Mouse (Mus musculus) hindbrain, embryonic 10.5 days (tissue): ENCODE measurements at regions not wholly inside any gene's neighbourhood (a gene's known extent, or its start where the extent isn't known, plus 50 kb on each side); places are given as distances from the start of the nearest gene placed in this dataset.

Source experiments
- DNase-seq: peaks from one replicate; pipeline ENCODE4 v3.0.0-alpha.2; 2017; ENCODE audit warnings: low spot score
- H3K27ac ChIP-seq: fragments of 300-500 bp; sonication (generic); 2 replicates; pipeline ENCODE4 v1.5.1; 2016; ENCODE audit warnings: mild to moderate bottlenecking, moderate library complexity
- H3K27me3 ChIP-seq: fragments of 300-500 bp; sonication (generic); 2 replicates; pipeline ENCODE4 v1.6.1; 2016; ENCODE audit warnings: mild to moderate bottlenecking; ENCODE audit not compliant: poor library complexity, insufficient read depth, severe bottlenecking
- H3K36me3 ChIP-seq: fragments of 300-500 bp; sonication (generic); 2 replicates; pipeline ENCODE4 v1.6.1; 2016; ENCODE audit warnings: mild to moderate bottlenecking, moderate library complexity
- H3K4me1 ChIP-seq: fragments of 300-500 bp; sonication (generic); replicated peaks from 2 replicates; pipeline ENCODE4 v1.6.1; 2016; ENCODE audit warnings: mild to moderate bottlenecking
- H3K4me3 ChIP-seq: fragments of 300-500 bp; sonication (generic); 2 replicates; pipeline ENCODE4 v1.5.1; 2016; ENCODE audit warnings: mild to moderate bottlenecking, moderate library complexity
- H3K9me3 ChIP-seq: fragments of 300-500 bp; sonication (generic); 2 replicates; pipeline ENCODE4 v1.6.1; 2016; ENCODE audit warnings: mild to moderate bottlenecking, moderate library complexity
- WGBS: fragments of 180-500 bp; shearing (Covaris S2); methylation state at CpG from one replicate; pipeline ENCODE4 v1.1.7; 2016; 5-methylcytosine and 5-hydroxymethylcytosine counted together

DNA sequence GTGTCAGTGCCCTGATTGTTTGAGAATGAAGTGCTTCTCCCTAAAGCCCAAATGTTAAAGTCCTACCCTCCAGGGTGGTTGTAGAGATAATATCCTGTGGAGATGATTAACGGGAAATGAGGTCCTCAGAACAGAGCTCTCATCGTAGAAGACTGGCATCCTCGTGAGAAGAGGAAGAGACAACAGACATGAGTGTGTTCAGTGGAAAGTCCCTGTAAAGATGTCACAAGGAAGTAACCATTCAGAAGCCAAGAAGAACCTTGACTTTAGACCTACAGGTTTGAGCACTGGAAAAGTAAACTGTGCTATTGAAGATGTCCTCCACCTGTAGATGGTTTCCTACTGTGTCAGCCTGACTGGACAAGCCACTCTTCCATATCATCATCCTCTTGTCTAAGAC is 155.1 kb upstream of the Trib2 start:
- DNase-seq = no peak
- Histone ChIP-seq H3K27ac (no peak overlapping the region), H3K4me1 (no peaks in the 10 kb centered on the region), H3K9me3 (no peaks in the 10 kb centered on the region), H3K4me3 (no peak overlapping the region), H3K36me3 (no peaks in the 10 kb centered on the region), H3K27me3 (no peaks in the 10 kb centered on the region)
- WGBS = 89% methylated on average over 3 of the region's 3 CpGs

DNA sequence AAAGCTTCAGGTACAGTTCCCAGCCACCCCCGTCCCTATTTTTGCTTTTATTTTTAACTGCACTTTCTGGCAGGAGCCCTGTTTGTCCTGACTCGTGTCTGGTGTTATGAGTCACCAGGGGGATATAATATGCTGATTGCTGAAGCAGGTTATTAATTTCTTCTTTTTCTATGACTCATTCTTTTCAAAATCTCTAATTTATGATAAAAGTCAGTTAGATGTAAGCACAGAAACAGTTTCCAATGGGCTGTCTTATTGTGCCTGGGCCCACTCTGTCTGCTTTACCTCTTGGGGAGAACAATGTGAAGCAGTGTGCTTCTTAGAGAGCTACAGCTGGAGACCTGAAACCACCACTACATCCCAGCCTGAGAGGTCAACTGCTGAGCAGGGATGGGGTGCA is 153.5 kb upstream of the Trib2 start:
- 83% methylated on average over 2 of the region's 2 CpGs for WGBS

DNA sequence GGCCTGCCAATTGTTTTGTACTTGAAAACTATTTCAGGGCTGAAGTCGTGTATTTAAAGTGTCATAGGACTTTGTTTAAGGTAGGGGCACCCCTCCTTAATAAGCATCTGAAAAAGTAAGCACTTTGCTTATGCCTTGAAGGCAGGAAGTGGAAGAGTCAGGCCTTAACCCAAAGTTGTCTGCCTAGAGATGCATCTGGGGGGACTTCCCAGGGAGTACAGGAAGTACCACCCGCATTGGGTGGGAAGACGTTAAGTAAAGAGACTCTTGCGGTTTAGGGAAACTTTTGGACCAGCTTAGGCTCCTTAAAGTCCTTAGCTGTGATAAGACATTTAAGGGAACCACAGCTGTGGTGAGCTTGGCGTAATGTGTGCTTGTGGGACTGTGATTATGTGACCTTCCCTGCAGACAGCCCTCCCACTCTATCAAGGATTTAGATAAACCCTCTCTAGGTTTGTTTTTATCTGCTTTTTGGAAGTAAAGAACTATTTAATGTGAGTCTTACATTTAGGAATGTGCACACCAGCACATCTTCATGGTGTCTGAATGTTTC is 150.9 kb upstream of the Trib2 start:
- Histone ChIP-seq H3K4me3 (no peak overlapping the region), H3K27ac (no peak overlapping the region), H3K36me3 (no peaks in the 10 kb centered on the region), H3K4me1 (no peaks in the 10 kb centered on the region), H3K27me3 (no peaks in the 10 kb centered on the region), H3K9me3 (no peaks in the 10 kb centered on the region)
- no peak for DNase-seq
- WGBS = 72% methylated on average over 5 of the region's 5 CpGs

More for the DNA sequence above, 153.5 kb upstream of the Trib2 start:
- Histone ChIP-seq H3K27me3 (no peaks in the 10 kb centered on the region), H3K27ac (no peak overlapping the region), H3K36me3 (no peaks in the 10 kb centered on the region), H3K4me3 (no peak overlapping the region), H3K4me1 (no peaks in the 10 kb centered on the region), H3K9me3 (no peaks in the 10 kb centered on the region)
- DNase-seq = no peak

DNA sequence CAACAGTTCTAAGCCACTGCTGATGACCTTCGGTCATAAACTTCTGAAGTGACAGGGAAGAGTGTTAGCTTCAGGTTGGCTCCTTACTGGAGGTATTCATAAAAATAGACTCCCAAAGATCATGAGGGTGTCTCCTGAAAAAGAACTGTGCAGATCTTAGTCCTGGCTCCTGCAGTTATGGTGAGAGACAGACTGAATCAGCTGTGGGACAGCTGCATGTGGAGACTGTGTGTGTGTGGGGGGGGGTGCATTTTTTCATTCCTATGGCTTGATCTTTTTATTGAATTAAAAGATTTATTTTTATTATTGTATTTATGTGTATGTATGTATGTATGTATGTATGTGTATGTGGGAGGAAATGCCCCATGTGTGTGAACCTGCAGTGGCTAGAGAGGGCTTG is 149.9 kb upstream of the Trib2 start:
- WGBS = 89% methylated on average over 1 of the region's 1 CpGs
- Histone ChIP-seq H3K4me1 (no peaks in the 10 kb centered on the region), H3K27me3 (no peaks in the 10 kb centered on the region), H3K9me3 (no peaks in the 10 kb centered on the region), H3K27ac (no peak overlapping the region), H3K4me3 (no peak overlapping the region), H3K36me3 (no peaks in the 10 kb centered on the region)
- DNase-seq = no peak

DNA sequence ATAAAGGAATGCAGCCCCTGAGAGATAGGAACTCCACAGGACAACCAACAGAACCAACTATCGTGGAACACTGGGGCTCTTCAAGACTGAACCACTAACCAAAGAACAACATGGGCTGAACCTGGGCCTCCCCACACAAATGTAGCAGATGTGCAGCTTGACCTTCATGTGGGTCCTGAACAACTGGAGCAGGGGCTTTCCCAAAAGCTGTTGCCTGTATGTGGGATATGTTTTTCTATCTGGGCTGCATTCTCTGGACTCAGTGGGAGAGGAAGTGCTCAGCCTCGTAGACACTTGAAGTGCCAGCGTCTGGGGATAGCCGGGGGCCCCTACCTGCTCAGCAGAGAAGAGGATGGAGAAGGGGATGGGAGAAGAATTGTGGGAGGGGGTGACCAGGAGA is 149.2 kb upstream of the Trib2 start:
- Histone ChIP-seq H3K27me3 (no peaks in the 10 kb centered on the region), H3K36me3 (no peaks in the 10 kb centered on the region), H3K27ac (no peak overlapping the region), H3K4me3 (no peak overlapping the region), H3K9me3 (no peaks in the 10 kb centered on the region), H3K4me1 (no peaks in the 10 kb centered on the region)
- 90% methylated on average over 4 of the region's 4 CpGs for WGBS
- DNase-seq = no peak

DNA sequence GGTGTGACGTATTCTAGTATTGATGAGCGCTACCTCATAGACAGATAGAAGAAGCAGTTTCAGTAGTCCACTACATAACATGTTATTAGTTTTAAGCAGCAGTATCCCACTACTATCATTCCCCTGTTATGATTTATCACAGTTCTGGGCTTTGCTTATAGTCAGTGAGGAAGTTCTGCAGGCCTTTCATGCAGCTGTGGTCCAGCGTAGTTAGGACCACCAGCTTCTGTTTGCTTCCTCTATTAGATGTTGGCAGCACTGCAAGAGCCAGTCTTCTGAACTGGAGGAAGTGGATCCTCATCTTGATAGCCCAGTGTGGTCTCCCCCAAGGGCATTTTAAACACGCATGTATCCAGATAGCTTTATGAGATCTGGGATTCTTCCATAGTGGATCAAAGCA is 147.4 kb upstream of the Trib2 start:
- H3K4me3 ChIP-seq = no peak overlapping the region
- H3K27ac ChIP-seq = no peak overlapping the region
- no peaks in the 10 kb centered on the region for H3K4me1 ChIP-seq
- no peak for DNase-seq
- no peaks in the 10 kb centered on the region for H3K36me3 ChIP-seq
- WGBS = 87% methylated on average over 4 of the region's 4 CpGs
- no peaks in the 10 kb centered on the region for H3K27me3 ChIP-seq
- no peaks in the 10 kb centered on the region for H3K9me3 ChIP-seq

DNA sequence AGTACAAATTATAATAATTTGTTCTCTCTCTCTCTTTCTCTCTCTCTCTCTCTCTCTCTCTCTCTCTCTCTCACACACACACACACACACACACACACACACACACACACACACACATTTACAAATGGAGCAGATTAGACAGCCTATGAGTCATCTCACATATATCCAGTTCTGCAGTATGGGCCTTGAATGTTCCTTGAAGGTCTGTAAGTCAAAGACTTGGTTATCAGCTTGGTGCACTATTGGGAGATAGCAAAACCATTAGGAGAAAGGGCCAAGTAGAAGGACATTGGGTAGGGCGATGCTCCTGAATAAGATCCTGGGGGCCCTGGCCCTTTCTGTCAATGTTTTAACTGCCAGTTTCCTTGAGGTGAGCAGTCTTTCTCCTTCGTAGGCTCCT is 145.1 kb upstream of the Trib2 start:
- no peak overlapping the region for H3K4me3 ChIP-seq
- WGBS = 90% methylated on average over 2 of the region's 2 CpGs
- no peak overlapping the region for H3K27ac ChIP-seq
- no peaks in the 10 kb centered on the region for H3K9me3 ChIP-seq
- DNase-seq = no peak
- no peaks in the 10 kb centered on the region for H3K4me1 ChIP-seq
- no peaks in the 10 kb centered on the region for H3K27me3 ChIP-seq
- no peaks in the 10 kb centered on the region for H3K36me3 ChIP-seq

DNA sequence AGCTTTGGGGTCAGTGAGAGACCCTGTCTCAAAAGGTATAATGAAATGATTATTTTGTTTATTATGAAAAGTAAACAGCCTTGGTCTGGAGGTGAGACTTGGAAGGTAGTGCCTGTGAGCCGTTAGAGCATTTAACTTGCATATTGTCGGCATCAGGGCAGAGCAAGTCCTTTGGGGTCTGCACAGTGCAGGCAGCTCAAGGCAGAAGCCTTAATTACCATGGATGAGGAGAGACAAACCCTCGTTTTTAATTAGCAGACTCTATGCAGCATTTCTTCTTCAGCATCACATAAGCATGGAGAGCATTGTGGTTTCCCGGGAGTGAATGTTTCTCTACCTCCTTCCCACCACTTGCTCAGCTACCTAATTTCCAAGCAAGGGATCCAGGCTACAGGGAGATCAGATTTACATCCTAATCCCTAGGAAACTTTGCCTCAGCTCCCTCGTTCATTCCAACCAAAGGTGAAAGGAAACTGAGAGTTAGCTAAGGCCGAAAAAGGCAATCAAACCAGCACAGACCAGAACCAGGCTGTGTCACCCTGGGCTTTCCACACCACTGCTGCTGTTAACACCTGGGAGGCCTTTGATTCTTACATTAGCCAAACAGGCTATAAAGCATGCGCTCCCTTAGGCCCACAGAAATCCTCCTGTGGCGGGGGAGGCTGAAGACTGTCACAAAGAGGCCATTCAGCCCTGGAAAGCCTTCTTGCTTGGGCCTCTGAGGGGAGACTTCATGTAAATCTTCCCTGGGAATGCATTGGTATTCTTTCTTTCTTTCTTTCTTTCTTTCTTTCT is 120.9 kb upstream of the Trib2 start:
- Histone ChIP-seq H3K36me3 (no peaks in the 10 kb centered on the region), H3K27me3 (no peaks in the 10 kb centered on the region), H3K4me3 (no peak overlapping the region), H3K27ac (no peak overlapping the region; the same call in 1 of the 2 replicates), H3K9me3 (no peaks in the 10 kb centered on the region), H3K4me1 (peaks cover 4% of the 10 kb centered on the region; the same call in 1 of the 2 replicates)
- 48% methylated on average over 8 of the region's 8 CpGs for WGBS
- no peak for DNase-seq

DNA sequence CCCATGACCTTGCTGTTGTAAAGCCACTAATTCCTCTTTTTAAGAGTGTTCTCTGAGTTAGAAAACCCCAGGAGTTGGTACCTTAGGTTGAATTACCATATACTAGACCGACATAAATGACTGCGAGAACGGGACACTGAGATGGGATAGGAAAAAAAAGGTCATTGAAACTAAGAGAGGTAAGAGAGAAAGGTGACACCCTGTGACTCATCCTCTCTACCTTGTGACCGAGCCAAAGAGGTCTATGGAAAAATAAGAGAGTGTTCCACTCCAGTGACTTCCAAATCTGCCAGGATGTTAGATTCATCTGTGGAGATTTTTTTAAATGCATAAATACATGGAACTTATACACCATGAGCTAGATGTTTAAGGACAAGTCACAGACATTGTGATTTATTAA is 115.3 kb upstream of the Trib2 start:
- 91% methylated on average over 4 of the region's 4 CpGs for whole genome bisulfite sequencing
- H3K9me3 ChIP-seq = no peaks in the 10 kb centered on the region
- no peaks in the 10 kb centered on the region for H3K27me3 ChIP-seq
- H3K27ac ChIP-seq = no peak overlapping the region
- H3K36me3 ChIP-seq = no peaks in the 10 kb centered on the region
- no peak overlapping the region for H3K4me3 ChIP-seq
- no peak for DNase-seq
- H3K4me1 ChIP-seq = no peaks in the 10 kb centered on the region

DNA sequence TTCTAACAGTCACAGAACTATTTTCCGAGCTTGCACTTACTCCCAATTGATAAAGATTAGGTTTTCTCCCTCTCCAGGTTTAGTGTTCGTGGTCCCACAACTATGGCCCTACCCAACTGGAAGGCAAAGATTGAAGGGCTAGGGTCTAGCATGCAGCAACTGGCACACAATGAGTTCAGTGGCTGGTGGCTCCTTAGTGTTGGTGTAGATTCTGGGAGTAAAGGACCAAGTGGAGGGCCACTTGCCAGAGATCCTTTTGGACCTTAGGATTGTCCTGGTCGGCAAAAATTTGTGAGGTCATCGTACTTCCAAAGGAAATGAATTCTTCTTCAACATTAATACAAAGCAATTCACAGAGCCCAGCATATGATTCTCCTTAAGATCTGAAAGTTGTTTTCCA is 114.8 kb upstream of the Trib2 start:
- Histone ChIP-seq H3K4me3 (no peak overlapping the region), H3K27ac (no peak overlapping the region), H3K27me3 (no peaks in the 10 kb centered on the region), H3K36me3 (no peaks in the 10 kb centered on the region), H3K4me1 (no peaks in the 10 kb centered on the region), H3K9me3 (no peaks in the 10 kb centered on the region)
- 90% methylated on average over 4 of the region's 4 CpGs for WGBS
- DNase-seq = no peak

DNA sequence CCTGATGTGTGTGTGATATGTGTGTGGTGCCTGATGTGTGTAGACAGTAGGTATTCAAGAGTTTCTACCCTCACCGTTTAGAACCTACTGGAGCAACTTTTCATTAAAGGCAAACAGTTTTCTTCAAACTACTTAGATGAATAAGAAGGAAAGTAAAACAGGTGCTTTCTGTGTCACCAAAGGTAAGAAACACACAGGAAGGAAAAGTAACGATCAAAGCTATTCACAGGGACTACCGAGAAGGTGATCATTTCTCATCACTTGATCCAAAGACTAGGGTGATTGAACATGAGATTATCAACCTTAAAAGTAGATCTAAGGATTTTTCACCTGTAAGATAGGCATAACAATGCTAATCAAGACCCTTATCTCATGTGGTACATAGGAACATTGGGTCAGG is 113.4 kb upstream of the Trib2 start:
- no peaks in the 10 kb centered on the region for H3K9me3 ChIP-seq
- H3K27ac ChIP-seq = no peak overlapping the region
- 92% methylated on average over 3 of the region's 3 CpGs for WGBS
- no peaks in the 10 kb centered on the region for H3K27me3 ChIP-seq
- no peak overlapping the region for H3K4me3 ChIP-seq
- DNase-seq = no peak
- no peaks in the 10 kb centered on the region for H3K36me3 ChIP-seq
- H3K4me1 ChIP-seq = no peaks in the 10 kb centered on the region

DNA sequence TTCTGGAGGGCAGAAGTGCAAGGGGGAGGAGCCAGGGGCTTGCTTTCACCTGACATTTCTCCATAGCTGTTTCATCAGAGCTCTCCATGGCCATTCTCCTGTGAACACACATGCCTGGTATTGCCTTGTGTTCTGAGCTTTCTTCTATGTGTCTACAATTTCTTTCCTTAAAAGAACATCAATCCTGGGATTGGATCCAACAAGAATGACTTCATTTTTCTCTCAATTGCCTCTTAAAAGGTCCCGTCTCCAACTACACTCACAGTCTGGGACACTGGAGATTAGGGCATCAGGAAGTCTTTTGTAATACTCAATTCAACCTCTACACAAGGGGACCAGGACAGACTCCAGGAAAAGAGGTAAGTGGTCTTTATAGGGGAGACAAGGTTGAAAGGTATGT is 112.8 kb upstream of the Trib2 start:
- 92% methylated on average over 1 of the region's 1 CpGs for WGBS
- DNase-seq = no peak
- no peaks in the 10 kb centered on the region for H3K4me1 ChIP-seq
- no peaks in the 10 kb centered on the region for H3K9me3 ChIP-seq
- H3K4me3 ChIP-seq = no peak overlapping the region
- H3K27me3 ChIP-seq = no peaks in the 10 kb centered on the region
- no peaks in the 10 kb centered on the region for H3K36me3 ChIP-seq
- H3K27ac ChIP-seq = no peak overlapping the region

DNA sequence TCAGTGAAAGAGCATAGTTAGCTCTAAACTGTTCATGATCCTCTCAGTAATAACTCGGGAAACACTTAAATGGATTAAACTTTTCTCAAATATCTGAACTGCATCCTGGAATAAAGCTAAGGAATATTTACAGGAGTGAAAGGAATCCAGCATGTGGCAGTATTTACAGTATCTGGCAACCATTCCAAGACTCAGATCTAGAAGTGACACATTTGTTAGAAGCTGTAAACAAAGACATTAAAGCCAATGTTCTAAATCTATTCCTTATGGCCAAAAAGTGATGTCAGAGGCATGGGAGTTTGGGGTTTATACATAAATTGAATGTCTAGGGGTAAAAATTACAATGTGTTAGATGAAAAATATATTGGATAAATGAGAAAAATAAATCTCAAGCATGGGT is 101.6 kb upstream of the Trib2 start:
- H3K27me3 ChIP-seq = no peaks in the 10 kb centered on the region
- no peaks in the 10 kb centered on the region for H3K4me1 ChIP-seq
- DNase-seq = no peak
- H3K4me3 ChIP-seq = no peak overlapping the region
- no peaks in the 10 kb centered on the region for H3K36me3 ChIP-seq
- WGBS = 82% methylated on average over 1 of the region's 1 CpGs
- H3K9me3 ChIP-seq = no peaks in the 10 kb centered on the region
- no peak overlapping the region for H3K27ac ChIP-seq

DNA sequence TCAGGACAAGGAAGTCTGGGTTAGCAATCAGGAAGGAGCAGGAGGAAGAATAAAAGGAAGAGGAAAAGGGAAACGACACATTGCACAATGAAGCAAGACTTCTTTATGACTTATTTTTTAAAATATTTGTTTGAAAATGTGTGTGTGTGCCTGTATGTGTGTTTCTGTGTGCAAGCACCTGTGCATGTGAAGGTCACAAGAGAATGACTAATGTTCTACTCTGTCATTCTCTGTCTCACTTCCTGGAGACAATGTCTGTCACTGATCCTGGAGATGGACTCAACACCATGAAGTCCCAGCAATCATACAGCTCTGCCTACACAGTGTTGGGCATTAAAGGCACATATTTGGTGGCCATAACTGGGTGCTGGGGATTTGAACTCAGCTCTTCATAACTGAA is 96.2 kb upstream of the Trib2 start:
- no peak for DNase-seq
- 91% methylated on average over 1 of the region's 1 CpGs for WGBS
- Histone ChIP-seq H3K4me3 (no peak overlapping the region), H3K27ac (no peak overlapping the region), H3K4me1 (no peaks in the 10 kb centered on the region), H3K27me3 (no peaks in the 10 kb centered on the region), H3K9me3 (no peaks in the 10 kb centered on the region), H3K36me3 (no peaks in the 10 kb centered on the region)
